Mouse (Mus musculus): ENCODE measurements around the gene M1ap. TPM values are rescaled to one million over a fixed set of nuclear protein-coding genes. Genes with fewer than 3 reads are reported as not detected.

M1ap gene
- polyA plus RNA-seq, 1 experiment from 2014 or later = 0.43 TPM

- Histone ChIP-seq H3K27ac (no peak overlapping the region), H3K27me3 (no peaks in the 10 kb centered on the region), H3K4me2 (no peak overlapping the region), H3K4me1 (no peaks in the 10 kb centered on the region), H3K36me3 (no peaks in the 10 kb centered on the region), H3K4me3 (replicated peaks) (no peak overlapping the region), H3K9me3 (replicated peaks) (no peaks in the 10 kb centered on the region), H3K9ac (no peak overlapping the region)
- 76% methylated on average over 9 of the region's 9 CpGs for WGBS
- ATAC-seq (replicated peaks; ENCODE audit: low FRiP score) = no peak
These were observed 98.0 kb downstream of the M1ap start for GRCm38 (mm10) chr6:83044742-83045141.

- no peak overlapping the region for H3K4me3 ChIP-seq (replicated peaks)
- H3K27me3 ChIP-seq = no peaks in the 10 kb centered on the region
- H3K4me1 ChIP-seq = peaks cover 15% of the 10 kb centered on the region
- 67% methylated on average over 10 of the region's 10 CpGs for WGBS
- no peak overlapping the region for H3K27ac ChIP-seq
- ATAC-seq (replicated peaks; ENCODE audit: low FRiP score) = no peak
- no peak overlapping the region for H3K4me2 ChIP-seq
- no peak overlapping the region for H3K9ac ChIP-seq
- peaks cover 21% of the 10 kb centered on the region for H3K36me3 ChIP-seq
- no peaks in the 10 kb centered on the region for H3K9me3 ChIP-seq (replicated peaks)
These were observed 102.7 kb downstream of the M1ap start for GRCm38 (mm10) chr6:83049367-83049766.

- Histone ChIP-seq H3K4me3 (replicated peaks) (peak overlapping the region; percentile 99), H3K27me3 (no peaks in the 10 kb centered on the region), H3K9me3 (replicated peaks) (no peaks in the 10 kb centered on the region), H3K4me2 (peak overlapping the region; percentile 93), H3K4me1 (peaks cover 28% of the 10 kb centered on the region), H3K36me3 (peaks cover 44% of the 10 kb centered on the region), H3K27ac (peak overlapping the region; percentile 92), H3K9ac (peak overlapping the region; percentile 94)
- WGBS = 2% methylated on average over 26 of the region's 26 CpGs
- peak; percentile 2; the same call in 1 of the 2 replicates for ATAC-seq (replicated peaks; ENCODE audit: low FRiP score)
These were observed 106.6 kb downstream of the M1ap start for GRCm38 (mm10) chr6:83053136-83053960.

GRCm38 (mm10) chr6:83054074-83054851 is 107.6 kb downstream of the M1ap start, which contains the start of gene Aup1:
Gene Aup1, plus strand, starts transcription at chr6:83054521.
- Histone ChIP-seq H3K27me3 (no peaks in the 10 kb centered on the region), H3K27ac (peak within 1 kb of the TSS; percentile 92), H3K4me3 (replicated peaks) (peak within 1 kb of the TSS; percentile 99), H3K4me1 (peaks cover 28% of the 10 kb centered on the region), H3K9ac (peak within 1 kb of the TSS; percentile 94), H3K9me3 (replicated peaks) (no peaks in the 10 kb centered on the region), H3K36me3 (peaks cover 44% of the 10 kb centered on the region), H3K4me2 (peak within 1 kb of the TSS; percentile 93)
- under 1% methylated on average over 59 of the region's 64 CpGs for WGBS
- ATAC-seq (replicated peaks; ENCODE audit: low FRiP score) = peak; percentile 97

GRCm38 (mm10) chr6:83054871-83055431 is 108.2 kb downstream of the M1ap start, which contains the start of gene Htra2:
Gene Htra2, minus strand, starts transcription at chr6:83055273.
- whole genome bisulfite sequencing = 0% methylated on average over 50 of the region's 50 CpGs
- H3K4me3 ChIP-seq (replicated peaks) = peak within 1 kb of the TSS; percentile 99
- peak within 1 kb of the TSS; percentile 94 for H3K9ac ChIP-seq
- H3K9me3 ChIP-seq (replicated peaks) = no peaks in the 10 kb centered on the region
- H3K27ac ChIP-seq = peak within 1 kb of the TSS; percentile 92
- H3K4me2 ChIP-seq = peak within 1 kb of the TSS; percentile 93
- peak; percentile 38 for ATAC-seq (replicated peaks; ENCODE audit: low FRiP score)
- H3K36me3 ChIP-seq = peaks cover 42% of the 10 kb centered on the region
- no peaks in the 10 kb centered on the region for H3K27me3 ChIP-seq
- H3K4me1 ChIP-seq = peaks cover 28% of the 10 kb centered on the region

GRCm38 (mm10) chr6:83057790-83058189 is 111.1 kb downstream of the M1ap start, which contains the start of gene Dqx1:
Gene Dqx1, plus strand, starts transcription at chr6:83057844.
- Histone ChIP-seq H3K9me3 (replicated peaks) (no peaks in the 10 kb centered on the region), H3K4me1 (peaks cover 30% of the 10 kb centered on the region), H3K4me2 (peak within 1 kb of the TSS; percentile 14), H3K27me3 (peaks cover 22% of the 10 kb centered on the region), H3K9ac (no peak within 1 kb of the TSS), H3K36me3 (peaks cover 23% of the 10 kb centered on the region), H3K27ac (no peak within 1 kb of the TSS; the same call in 1 of the 2 replicates), H3K4me3 (replicated peaks) (peak within 1 kb of the TSS; percentile 16; the same call in 1 of the 2 replicates)
- ATAC-seq (replicated peaks; ENCODE audit: low FRiP score) = no peak
- 40% methylated on average over 3 of the region's 3 CpGs for WGBS

GRCm38 (mm10) chr6:83058725-83059124 is 112.0 kb downstream of the M1ap start:
- Histone ChIP-seq H3K4me2 (peak overlapping the region; percentile 14), H3K4me1 (peaks cover 21% of the 10 kb centered on the region), H3K27ac (no peak overlapping the region), H3K36me3 (peaks cover 23% of the 10 kb centered on the region), H3K9me3 (replicated peaks) (no peaks in the 10 kb centered on the region), H3K27me3 (peaks cover 32% of the 10 kb centered on the region), H3K4me3 (replicated peaks) (no peak overlapping the region), H3K9ac (no peak overlapping the region)
- WGBS = 88% methylated on average over 2 of the region's 2 CpGs
- no peak for ATAC-seq (replicated peaks; ENCODE audit: low FRiP score)

GRCm38 (mm10) chr6:83065995-83066394 is 119.3 kb downstream of the M1ap start:
- 50% methylated on average over 8 of the region's 8 CpGs for WGBS
- H3K36me3 ChIP-seq = no peaks in the 10 kb centered on the region
- H3K27me3 ChIP-seq = peaks cover 100% of the 10 kb centered on the region
- H3K4me2 ChIP-seq = no peak overlapping the region
- H3K4me1 ChIP-seq = peaks cover 28% of the 10 kb centered on the region
- H3K9me3 ChIP-seq (replicated peaks) = no peaks in the 10 kb centered on the region
- ATAC-seq (replicated peaks; ENCODE audit: low FRiP score) = no peak
- H3K9ac ChIP-seq = no peak overlapping the region
- H3K27ac ChIP-seq = no peak overlapping the region
- no peak overlapping the region for H3K4me3 ChIP-seq (replicated peaks)

GRCm38 (mm10) chr6:83066441-83066840 is 119.7 kb downstream of the M1ap start:
- WGBS = 30% methylated on average over 6 of the region's 6 CpGs

GRCm38 (mm10) chr6:83068221-83068620 is 121.5 kb downstream of the M1ap start:
- Histone ChIP-seq H3K4me1 (peaks cover 33% of the 10 kb centered on the region), H3K9ac (no peak overlapping the region), H3K36me3 (no peaks in the 10 kb centered on the region), H3K4me3 (replicated peaks) (peak overlapping the region; percentile 41), H3K4me2 (peak overlapping the region; percentile 62), H3K9me3 (replicated peaks) (no peaks in the 10 kb centered on the region), H3K27me3 (peaks cover 100% of the 10 kb centered on the region), H3K27ac (no peak overlapping the region)
- no peak for ATAC-seq (replicated peaks; ENCODE audit: low FRiP score)
- WGBS = 11% methylated on average over 8 of the region's 8 CpGs

More at GRCm38 (mm10) chr6:83066441-83066840, 119.7 kb downstream of the M1ap start:
- Histone ChIP-seq H3K27ac (no peak overlapping the region), H3K4me1 (peaks cover 32% of the 10 kb centered on the region), H3K36me3 (no peaks in the 10 kb centered on the region), H3K9me3 (replicated peaks) (no peaks in the 10 kb centered on the region), H3K4me3 (replicated peaks) (no peak overlapping the region), H3K4me2 (no peak overlapping the region), H3K9ac (no peak overlapping the region), H3K27me3 (peaks cover 100% of the 10 kb centered on the region)
- ATAC-seq (replicated peaks; ENCODE audit: low FRiP score) = no peak

GRCm38 (mm10) chr6:83068706-83069487 is 122.2 kb downstream of the M1ap start:
- Histone ChIP-seq H3K27me3 (peaks cover 99% of the 10 kb centered on the region), H3K36me3 (no peaks in the 10 kb centered on the region), H3K4me3 (replicated peaks) (peak overlapping the region; percentile 41), H3K9ac (no peak overlapping the region), H3K27ac (no peak overlapping the region), H3K4me1 (peaks cover 33% of the 10 kb centered on the region), H3K4me2 (peak overlapping the region; percentile 62), H3K9me3 (replicated peaks) (no peaks in the 10 kb centered on the region)
- no peak for ATAC-seq (replicated peaks; ENCODE audit: low FRiP score)
- WGBS = under 1% methylated on average over 81 of the region's 81 CpGs

Data from kidney, embryonic 15.5 days (tissue).